Mouse (Mus musculus): ENCODE results near the gene Hist2h2bb. TPM values are rescaled to one million over a fixed set of nuclear protein-coding genes. Genes with fewer than 3 reads are reported as not detected.
"Not testable (repeated sequence)": the region's sequence is repeated elsewhere in the genome, so short reads cannot be mapped to it uniquely, and the experiment has no call there.

Hist2h2bb gene
- polyA plus RNA-seq (2015; fragmentation: Nextera tagmentation; extraction: Ambion mirVana), result 1.1 TPM in 1 of 2 replicates, not detected in the other

GRCm38 (mm10) chr3:96269511-96270474 lies at the start of gene Hist2h2bb:
TSS of gene Hist2h2bb (plus strand) at chr3:96269752.
- no peaks in the 10 kb centered on the region for H3K27me3 ChIP-seq (ENCODE audit: control insufficient read depth, insufficient read depth, low read depth, low read length)
- peak; percentile 97 for ATAC-seq
- peak within 1 kb of the TSS; percentile 93 for H3K4me2 ChIP-seq (ENCODE audit: low read length)
- H3K4me3 ChIP-seq (ENCODE audit: low read depth, low read length), result peak within 1 kb of the TSS; percentile 59
- peak within 1 kb of the TSS; percentile 77 for H3K9ac ChIP-seq (ENCODE audit: low read depth, low read length)
- H3K9me3 ChIP-seq (replicated peaks; ENCODE audit: control insufficient read depth, low read length, poor library complexity, severe bottlenecking), result no peaks in the 10 kb centered on the region
- H3K27ac ChIP-seq (ENCODE audit: low read length), result peak within 1 kb of the TSS; percentile 95
- H3K4me1 ChIP-seq (ENCODE audit: control insufficient read depth, insufficient read depth, low read length), result peaks cover 7% of the 10 kb centered on the region; the same call in 1 of the 2 replicates
- H3K36me3 ChIP-seq (ENCODE audit: control insufficient read depth, insufficient read depth, low read length), result no peaks in the 10 kb centered on the region
- WGBS, result under 1% methylated on average over 45 of the region's 45 CpGs

GRCm38 (mm10) chr3:96220131-96220764 lies 49.3 kb upstream of the Hist2h2bb start:
- Histone ChIP-seq H3K27ac (ENCODE audit: low read length) (peak overlapping the region; percentile 98), H3K4me2 (ENCODE audit: low read length) (peak overlapping the region; percentile 65), H3K4me1 (ENCODE audit: control insufficient read depth, insufficient read depth, low read length) (peaks cover 25% of the 10 kb centered on the region), H3K4me3 (ENCODE audit: low read depth, low read length) (peak overlapping the region; percentile 67), H3K9ac (ENCODE audit: low read depth, low read length) (peak overlapping the region; percentile 78)
- WGBS, result under 1% methylated on average over 31 of the region's 47 CpGs
- peak; percentile 9 for ATAC-seq
- not testable (repeated sequence) for H3K9me3 ChIP-seq (replicated peaks; ENCODE audit: control insufficient read depth, low read length, poor library complexity, severe bottlenecking); H3K36me3 ChIP-seq (ENCODE audit: control insufficient read depth, insufficient read depth, low read length); H3K27me3 ChIP-seq (ENCODE audit: control insufficient read depth, insufficient read depth, low read depth, low read length)

GRCm38 (mm10) chr3:96220765-96221639 lies 48.5 kb upstream of the Hist2h2bb start, which contains the start of the genes Hist2h2ac and Hist2h2be:
TSS of gene Hist2h2ac (minus strand) at chr3:96220880.
TSS of gene Hist2h2be (plus strand) at chr3:96221119.
- H3K4me1 ChIP-seq (ENCODE audit: control insufficient read depth, insufficient read depth, low read length), result peaks cover 25% of the 10 kb centered on the region
- H3K9ac ChIP-seq (ENCODE audit: low read depth, low read length), result peak within 1 kb of the TSS; percentile 78
- no peaks in the 10 kb centered on the region for H3K9me3 ChIP-seq (replicated peaks; ENCODE audit: control insufficient read depth, low read length, poor library complexity, severe bottlenecking)
- H3K27me3 ChIP-seq (ENCODE audit: control insufficient read depth, insufficient read depth, low read depth, low read length), result no peaks in the 10 kb centered on the region
- no peaks in the 10 kb centered on the region for H3K36me3 ChIP-seq (ENCODE audit: control insufficient read depth, insufficient read depth, low read length)
- H3K27ac ChIP-seq (ENCODE audit: low read length), result peak within 1 kb of the TSS; percentile 98
- ATAC-seq, result peak; percentile 82
- under 1% methylated on average over 43 of the region's 43 CpGs for WGBS
- peak within 1 kb of the TSS; percentile 65 for H3K4me2 ChIP-seq (ENCODE audit: low read length)
- peak within 1 kb of the TSS; percentile 67 for H3K4me3 ChIP-seq (ENCODE audit: low read depth, low read length)

- 9% methylated on average over 9 of the region's 9 CpGs for WGBS
- Histone ChIP-seq H3K27me3 (ENCODE audit: control insufficient read depth, insufficient read depth, low read depth, low read length) (no peaks in the 10 kb centered on the region), H3K9me3 (replicated peaks; ENCODE audit: control insufficient read depth, low read length, poor library complexity, severe bottlenecking) (no peaks in the 10 kb centered on the region), H3K4me2 (ENCODE audit: low read length) (peak overlapping the region; percentile 65), H3K36me3 (ENCODE audit: control insufficient read depth, insufficient read depth, low read length) (no peaks in the 10 kb centered on the region), H3K27ac (ENCODE audit: low read length) (peak overlapping the region; percentile 98), H3K9ac (ENCODE audit: low read depth, low read length) (peak overlapping the region; percentile 78), H3K4me1 (ENCODE audit: control insufficient read depth, insufficient read depth, low read length) (peaks cover 25% of the 10 kb centered on the region), H3K4me3 (ENCODE audit: low read depth, low read length) (peak overlapping the region; percentile 67)
- no peak for ATAC-seq
These were observed 47.9 kb upstream of the Hist2h2bb start for GRCm38 (mm10) chr3:96221640-96222038.

GRCm38 (mm10) chr3:96222774-96223173 lies 46.8 kb upstream of the Hist2h2bb start:
- Histone ChIP-seq H3K9ac (ENCODE audit: low read depth, low read length) (no peak overlapping the region), H3K36me3 (ENCODE audit: control insufficient read depth, insufficient read depth, low read length) (no peaks in the 10 kb centered on the region), H3K27ac (ENCODE audit: low read length) (no peak overlapping the region), H3K27me3 (ENCODE audit: control insufficient read depth, insufficient read depth, low read depth, low read length) (no peaks in the 10 kb centered on the region), H3K4me2 (ENCODE audit: low read length) (peak overlapping the region; percentile 65; the same call in 1 of the 2 replicates), H3K9me3 (replicated peaks; ENCODE audit: control insufficient read depth, low read length, poor library complexity, severe bottlenecking) (no peaks in the 10 kb centered on the region), H3K4me3 (ENCODE audit: low read depth, low read length) (no peak overlapping the region), H3K4me1 (ENCODE audit: control insufficient read depth, insufficient read depth, low read length) (peaks cover 25% of the 10 kb centered on the region)
- WGBS, result 85% methylated on average over 4 of the region's 4 CpGs
- ATAC-seq, result no peak

- no peak overlapping the region for H3K9ac ChIP-seq (ENCODE audit: low read depth, low read length)
- H3K27me3 ChIP-seq (ENCODE audit: control insufficient read depth, insufficient read depth, low read depth, low read length), result no peaks in the 10 kb centered on the region
- peaks cover 18% of the 10 kb centered on the region for H3K4me1 ChIP-seq (ENCODE audit: control insufficient read depth, insufficient read depth, low read length)
- H3K4me3 ChIP-seq (ENCODE audit: low read depth, low read length), result no peak overlapping the region
- ATAC-seq, result no peak
- no peaks in the 10 kb centered on the region for H3K9me3 ChIP-seq (replicated peaks; ENCODE audit: control insufficient read depth, low read length, poor library complexity, severe bottlenecking)
- H3K36me3 ChIP-seq (ENCODE audit: control insufficient read depth, insufficient read depth, low read length), result no peaks in the 10 kb centered on the region
- H3K4me2 ChIP-seq (ENCODE audit: low read length), result no peak overlapping the region
- H3K27ac ChIP-seq (ENCODE audit: low read length), result no peak overlapping the region
- 9% methylated on average over 2 of the region's 2 CpGs for WGBS
These were observed 44.1 kb upstream of the Hist2h2bb start for GRCm38 (mm10) chr3:96225421-96225820.

GRCm38 (mm10) chr3:96226695-96227648 lies 42.6 kb upstream of the Hist2h2bb start:
- 83% methylated on average over 8 of the region's 8 CpGs for WGBS
- Histone ChIP-seq H3K27me3 (ENCODE audit: control insufficient read depth, insufficient read depth, low read depth, low read length) (no peaks in the 10 kb centered on the region), H3K4me3 (ENCODE audit: low read depth, low read length) (no peak overlapping the region), H3K27ac (ENCODE audit: low read length) (no peak overlapping the region), H3K36me3 (ENCODE audit: control insufficient read depth, insufficient read depth, low read length) (no peaks in the 10 kb centered on the region), H3K9ac (ENCODE audit: low read depth, low read length) (no peak overlapping the region), H3K4me2 (ENCODE audit: low read length) (no peak overlapping the region), H3K9me3 (replicated peaks; ENCODE audit: control insufficient read depth, low read length, poor library complexity, severe bottlenecking) (no peaks in the 10 kb centered on the region), H3K4me1 (ENCODE audit: control insufficient read depth, insufficient read depth, low read length) (peaks cover 12% of the 10 kb centered on the region)
- ATAC-seq, result no peak
